Mouse (Mus musculus): ENCODE data around the gene Limk2. TPM values are rescaled to one million over a fixed set of nuclear protein-coding genes. Genes with fewer than 3 reads are reported as not detected.

Limk2 gene
- total RNA-seq, 2 experiments from 2014 or later, result 135 to 140 TPM

DNA sequence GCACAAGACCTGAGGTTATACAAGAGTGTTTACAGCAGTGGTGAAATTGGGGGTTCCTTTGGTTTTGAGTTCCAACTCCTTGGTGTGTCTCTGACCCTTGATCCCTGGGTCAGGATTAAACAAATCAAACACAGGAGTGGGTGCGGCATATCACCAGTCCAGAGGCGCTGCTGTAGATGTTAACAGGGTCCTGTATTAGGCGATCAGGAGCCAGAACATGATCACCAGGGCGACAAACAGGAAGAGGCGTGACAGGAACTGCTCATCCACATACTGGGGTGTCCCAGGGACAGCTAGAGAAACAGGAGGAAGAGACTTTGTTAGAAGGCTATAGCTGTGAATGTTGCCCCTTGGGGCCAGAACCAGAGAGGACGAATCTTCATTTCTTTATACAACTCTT lies 8.8 kb upstream of the Limk2 start:
- no peak for DNase-seq
- intact Hi-C loops (cut with DNase I), result no loop called here

- no peak for DNase-seq
- intact Hi-C loops (cut with DNase I), result no loop called here
These were observed 7.4 kb upstream of the Limk2 start for GRCm38 (mm10) chr11:3416399-3416798.

- intact Hi-C loops (cut with DNase I), result no loop called here
- no peak for DNase-seq
These were observed 3.1 kb upstream of the Limk2 start for GRCm38 (mm10) chr11:3412111-3412510.

DNA sequence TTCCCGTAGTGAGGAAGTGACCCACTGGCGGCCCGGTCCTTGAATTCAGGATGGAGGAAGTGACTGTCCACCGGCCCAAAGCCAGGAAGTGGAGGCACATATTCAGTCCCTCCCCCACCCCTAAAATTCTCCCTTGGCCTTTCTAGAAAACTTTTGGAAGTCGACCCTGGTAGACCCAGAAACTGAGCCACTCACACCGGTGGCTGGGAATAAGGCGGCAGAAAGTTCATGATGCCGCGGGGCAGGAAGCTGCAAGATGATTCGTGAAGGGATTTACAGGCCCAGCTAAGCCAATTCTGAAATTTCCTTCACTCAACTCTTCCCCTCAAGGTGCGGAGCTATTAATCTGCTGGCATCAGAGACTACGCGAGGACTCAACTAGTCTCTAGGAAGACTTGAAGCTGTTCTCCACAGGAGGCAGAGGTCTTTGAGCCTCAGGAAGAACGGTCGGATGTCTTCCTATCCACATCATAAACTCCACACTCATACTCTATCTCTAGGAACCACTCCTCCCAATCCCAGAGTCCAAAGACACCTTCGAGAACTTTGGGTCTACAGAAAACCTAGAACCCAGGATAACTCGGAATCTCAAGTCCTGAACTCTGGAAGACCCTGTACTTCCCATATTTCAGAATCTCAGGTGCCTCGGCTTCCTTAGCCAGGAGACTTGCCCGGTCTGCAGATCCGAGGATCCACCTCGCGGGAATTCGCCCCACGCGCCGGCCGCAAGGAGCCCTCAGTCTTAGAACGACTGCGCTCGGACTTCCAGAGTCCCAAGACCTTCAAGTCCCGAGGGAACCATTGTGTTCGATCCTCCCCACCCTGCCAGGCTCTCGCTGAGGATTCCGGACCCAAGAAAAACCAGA lies 625 bp downstream of the Limk2 start:
- DNase-seq, result no peak
- intact Hi-C loops (cut with DNase I), result no loop called here

- intact Hi-C loops (cut with DNase I), result no loop called here
- DNase-seq, result no peak
These were observed 4.5 kb downstream of the Limk2 start for GRCm38 (mm10) chr11:3404287-3405047.

DNA sequence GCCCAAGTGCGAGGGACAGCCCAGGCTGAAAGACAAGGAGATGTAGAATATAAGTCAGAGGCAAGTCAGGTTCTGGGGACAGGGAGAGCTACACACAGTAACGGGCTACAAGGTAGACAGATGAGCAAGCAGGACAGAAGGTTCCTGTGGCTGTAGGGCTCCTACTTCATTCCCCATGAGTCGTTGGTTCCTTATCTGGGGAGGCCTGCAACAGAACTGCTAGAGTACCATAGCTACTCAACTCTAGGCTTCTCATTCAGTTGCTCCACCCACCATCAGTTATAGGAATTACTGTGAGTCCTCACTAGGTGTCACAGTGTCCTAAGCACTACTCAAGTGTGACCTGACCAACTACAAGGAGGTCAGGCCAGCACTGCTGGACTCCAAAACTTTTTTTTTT lies 6.0 kb downstream of the Limk2 start:
- DNase-seq, result no peak
- intact Hi-C loops (cut with DNase I), result no loop called here

DNA sequence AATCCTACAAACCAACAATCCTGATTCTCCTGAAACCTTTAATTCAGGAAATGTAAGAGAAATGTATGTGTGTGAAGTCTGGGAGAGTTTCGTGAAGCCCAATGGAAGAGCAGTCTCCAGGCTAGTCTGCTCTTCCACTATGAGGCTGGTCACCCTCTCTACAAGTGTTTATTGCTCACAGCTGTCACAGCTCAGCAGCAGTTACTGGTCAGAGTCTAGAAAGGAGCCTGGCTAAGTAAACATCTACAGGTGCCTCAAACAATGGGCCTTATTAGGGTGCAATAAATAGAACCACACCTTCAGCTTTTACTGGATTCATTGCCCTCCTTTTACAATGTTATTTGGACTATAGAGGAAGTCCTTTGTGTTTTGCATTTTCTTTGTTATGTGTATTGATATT lies 10.7 kb downstream of the Limk2 start:
- no peak for DNase-seq
- intact Hi-C loops (cut with DNase I), result no loop called here

GRCm38 (mm10) chr11:3396562-3396961 lies 12.4 kb downstream of the Limk2 start:
- DNase-seq, result no peak
- intact Hi-C loops (cut with DNase I), result no loop called here

DNA sequence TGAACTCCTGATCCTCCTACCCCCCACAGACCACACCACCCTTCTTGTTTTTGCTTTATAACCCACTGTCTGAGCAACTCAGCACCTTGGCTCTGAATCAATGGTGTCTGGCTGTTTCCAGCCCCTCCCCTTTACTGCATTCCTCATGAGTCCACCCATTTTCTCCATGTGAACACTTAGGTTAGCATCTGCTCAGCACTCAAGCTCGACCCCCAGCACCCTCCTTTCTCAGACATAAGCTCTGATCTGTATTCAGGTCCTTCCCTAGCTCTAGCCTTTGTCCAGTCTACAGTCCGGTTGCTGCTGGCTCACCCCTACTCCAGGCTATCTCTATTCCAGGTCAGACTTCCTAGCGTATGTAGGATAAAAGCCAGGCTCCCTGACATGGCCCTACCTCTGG lies 12.9 kb downstream of the Limk2 start:
- intact Hi-C loops (cut with DNase I), result no loop called here

DNA sequence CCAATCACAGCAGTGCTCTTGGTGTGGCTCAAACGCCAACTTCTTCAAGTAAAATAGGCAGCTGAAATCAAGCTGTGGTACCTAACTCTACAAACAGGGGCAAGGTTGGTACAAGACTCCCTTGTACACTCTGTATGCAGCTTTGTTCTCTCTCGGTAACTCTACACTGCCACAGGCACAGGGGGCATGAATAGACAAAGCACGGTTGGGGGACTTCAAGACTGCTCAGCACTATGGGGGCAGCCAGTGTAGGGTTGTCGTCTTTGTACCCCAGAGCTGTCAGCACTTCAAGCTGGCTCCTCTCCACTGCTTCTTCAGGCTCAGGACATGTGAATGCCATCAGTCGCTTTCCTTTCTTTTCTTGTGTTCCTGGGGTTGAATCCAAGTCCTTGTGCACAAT lies 14.5 kb downstream of the Limk2 start:
- no peak for DNase-seq
- intact Hi-C loops (cut with DNase I), result no loop called here

More for the DNA sequence above, 12.9 kb downstream of the Limk2 start:
- DNase-seq, result no peak

DNA sequence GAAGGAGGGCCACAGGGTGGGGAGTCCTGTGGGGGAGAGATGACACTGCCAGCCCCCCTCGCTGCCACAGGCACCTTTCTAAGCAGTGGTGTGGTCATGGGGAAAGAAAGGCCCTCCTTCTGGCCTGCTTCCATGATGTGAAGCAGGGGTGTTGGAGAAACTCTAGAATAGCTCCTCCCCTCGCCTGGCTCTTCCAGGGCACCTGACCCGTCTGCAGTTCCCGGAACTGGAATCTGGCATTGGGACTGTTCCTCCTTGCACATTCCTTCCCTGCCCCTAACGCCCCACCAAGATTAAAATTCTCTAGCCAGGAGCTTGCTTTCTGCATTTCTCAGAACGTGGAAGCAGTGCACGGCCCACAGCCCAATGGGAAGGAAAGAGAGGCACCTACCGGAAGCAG lies 16.5 kb downstream of the Limk2 start:
- intact Hi-C loops (cut with DNase I), result no loop called here
- no peak for DNase-seq

DNA sequence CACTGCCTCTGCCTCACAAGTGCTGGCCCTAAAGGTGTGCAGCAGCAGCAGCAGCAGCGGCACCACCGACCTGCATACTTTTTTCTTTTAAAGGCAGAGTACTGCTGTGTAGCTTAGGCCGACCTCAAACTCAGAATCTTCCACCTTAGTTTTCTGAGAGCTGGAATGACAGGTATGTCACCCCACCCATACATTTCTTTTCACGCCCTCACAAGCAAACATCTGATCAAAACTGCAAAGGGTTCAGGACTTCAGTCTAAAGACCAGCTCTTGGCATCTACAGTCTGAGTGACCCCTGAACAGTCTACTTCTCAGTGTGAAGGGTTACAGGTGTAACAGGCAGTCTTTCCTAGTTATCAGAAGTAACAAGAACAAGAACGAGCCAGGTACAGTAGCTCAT lies 18.2 kb downstream of the Limk2 start:
- intact Hi-C loops (cut with DNase I), result no loop called here
- DNase-seq, result no peak

DNA sequence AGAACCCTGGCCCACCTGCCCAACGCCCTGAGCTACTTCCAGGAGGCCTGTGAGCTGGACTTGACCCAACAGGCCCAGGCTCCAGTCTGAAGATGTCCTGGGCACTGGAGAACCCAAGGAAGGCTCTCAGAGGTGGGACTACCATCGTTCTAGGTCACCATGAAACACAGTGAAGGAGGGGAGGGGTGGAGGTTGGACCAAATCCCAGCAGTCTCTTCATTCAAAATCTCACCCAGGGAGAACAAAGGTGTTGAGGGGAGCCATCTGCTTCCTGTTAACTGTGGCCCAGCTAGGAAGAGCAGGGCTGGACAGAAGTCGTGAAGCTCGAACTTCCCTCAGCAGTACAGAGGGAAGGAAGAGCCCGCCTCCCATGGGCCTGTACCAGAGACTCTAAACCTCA lies 19.0 kb downstream of the Limk2 start:
- intact Hi-C loops (cut with DNase I), result loop anchor here (10.0 kb wide), 1 partner anchor 125 kb away; the partner anchor contains the start of gene Selenom
- no peak for DNase-seq

DNA sequence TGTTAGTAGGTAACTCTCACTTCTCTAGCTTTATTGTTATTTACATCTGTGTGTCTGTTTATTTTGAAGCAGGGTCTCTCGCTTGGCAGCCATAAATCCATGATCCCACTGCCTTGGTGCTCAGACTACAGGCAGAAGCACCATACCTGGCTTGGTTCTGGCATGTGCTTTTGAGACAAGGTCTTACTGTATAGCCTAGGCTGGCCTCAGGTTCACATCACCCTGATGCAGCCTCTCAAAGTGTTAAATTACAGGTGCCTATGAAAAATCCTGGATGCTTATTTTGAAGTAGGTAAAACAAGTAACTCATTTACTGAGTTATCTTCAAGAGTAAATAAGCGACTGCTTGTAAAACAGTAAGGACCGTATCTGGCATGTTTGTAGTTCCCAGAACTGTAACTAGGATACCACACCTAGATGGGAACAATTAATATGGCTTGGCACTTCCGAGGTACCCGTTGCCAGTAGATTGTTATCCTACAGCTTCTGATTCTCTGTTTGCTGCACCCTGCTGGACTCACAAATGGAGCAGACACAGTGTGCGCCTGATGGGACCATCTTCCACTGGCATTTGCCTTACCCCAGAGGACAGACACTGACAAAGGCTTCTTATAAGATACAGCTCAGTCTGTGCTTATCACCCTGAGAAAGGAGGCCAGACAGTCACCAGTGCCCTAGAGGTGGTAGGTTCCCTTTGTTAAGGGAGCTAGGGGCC lies 21.4 kb downstream of the Limk2 start:
- intact Hi-C loops (cut with DNase I), result loop anchor here (10.0 kb wide), 1 partner anchor 127 kb away; the partner anchor contains the start of gene Selenom
- no peak for DNase-seq

DNA sequence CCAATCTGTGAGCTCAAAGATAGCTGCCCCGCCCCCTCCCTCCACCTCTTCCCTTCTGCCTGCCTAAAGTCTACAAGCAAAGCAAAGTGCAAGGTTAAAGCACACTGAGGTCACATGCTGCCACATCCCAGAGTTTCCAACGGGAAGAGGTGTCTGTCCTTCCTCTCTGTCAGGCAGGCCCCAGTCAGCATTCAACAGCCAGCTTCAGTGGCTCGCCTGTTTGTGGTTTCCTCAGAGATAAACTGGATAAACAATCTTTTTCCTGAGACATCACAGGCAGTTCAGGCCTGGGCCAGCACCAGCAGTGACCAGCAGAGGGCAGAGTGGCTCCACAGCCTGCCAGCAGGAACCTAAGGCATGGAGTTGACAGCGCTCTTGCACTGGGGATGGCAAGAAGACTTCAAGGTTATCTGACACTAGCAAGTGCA lies 22.0 kb downstream of the Limk2 start:
- peak; percentile 80 for DNase-seq
- intact Hi-C loops (cut with DNase I), result loop anchor here (10.0 kb wide), 1 partner anchor 128 kb away; the partner anchor contains the start of gene Selenom

GRCm38 (mm10) chr11:3382602-3383594 lies 26.1 kb downstream of the Limk2 start:
- intact Hi-C loops (cut with DNase I), result loop anchor here (10.0 kb wide), 1 partner anchor 132 kb away; the partner anchor contains the start of gene Selenom
- DNase-seq, result no peak

GRCm38 (mm10) chr11:3381148-3381814 lies 27.7 kb downstream of the Limk2 start:
- no peak for DNase-seq
- intact Hi-C loops (cut with DNase I), result loop anchor here (10.0 kb wide), 1 partner anchor 134 kb away; the partner anchor contains the start of gene Selenom

DNA sequence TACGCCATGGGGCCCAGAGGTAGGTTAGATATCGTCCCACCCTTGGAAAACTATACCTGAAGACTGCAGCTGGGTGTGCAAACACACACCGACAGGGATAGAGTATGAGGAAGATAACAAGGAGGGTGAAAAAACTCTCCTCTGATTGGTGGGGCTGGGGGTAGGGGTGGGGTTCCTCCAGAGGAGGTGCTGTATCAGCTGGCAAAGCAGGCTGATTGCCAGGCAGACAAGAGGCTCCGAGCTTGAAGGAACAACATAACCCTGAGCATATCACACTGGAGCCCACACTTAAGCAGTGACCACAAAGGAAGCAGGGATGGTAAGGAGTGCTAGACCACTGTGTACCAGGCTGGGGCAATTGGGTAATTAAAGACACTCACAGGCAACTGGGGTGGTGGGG lies 29.6 kb downstream of the Limk2 start:
- no peak for DNase-seq
- intact Hi-C loops (cut with DNase I), result no loop called here

GRCm38 (mm10) chr11:3374741-3375140 lies 34.2 kb downstream of the Limk2 start:
- DNase-seq, result no peak
- intact Hi-C loops (cut with DNase I), result no loop called here
